Mouse (Mus musculus) embryonic facial prominence, embryonic 12.5 days (tissue): ENCODE results near the gene Gm10142. TPM values are rescaled to one million over a fixed set of nuclear protein-coding genes. Genes with fewer than 3 reads are reported as not detected.
"Not testable (repeated sequence)": the region's sequence is repeated elsewhere in the genome, so short reads cannot be mapped to it uniquely, and the experiment has no call there.

ENCODE experiments used
- ATAC-seq: fragments of 200-750 bp; cut with Nextera tagmentation; 2 replicates; pipeline ENCODE4 v1.8.0; 2017; ENCODE audit not compliant: insufficient number of reproducible peaks, insufficient read depth, low FRiP score, low TSS enrichment
- H3K27ac ChIP-seq: fragments of 300-500 bp; sonication (generic); 2 replicates; pipeline ENCODE4 v1.5.1; 2016; ENCODE audit warnings: mild to moderate bottlenecking
- H3K27me3 ChIP-seq: fragments of 300-500 bp; sonication (generic); 2 replicates; pipeline ENCODE4 v1.6.1; 2016; ENCODE audit warnings: mild to moderate bottlenecking, moderate library complexity
- H3K36me3 ChIP-seq: fragments of 300-500 bp; sonication (generic); 2 replicates; pipeline ENCODE4 v1.6.1; 2016; ENCODE audit warnings: mild to moderate bottlenecking
- H3K4me1 ChIP-seq: fragments of 300-500 bp; sonication (generic); 2 replicates; pipeline ENCODE4 v1.6.1; 2016
- H3K4me2 ChIP-seq: fragments of 300-500 bp; sonication (generic); replicated peaks from 2 replicates; pipeline ENCODE4 v1.6.1; 2016; ENCODE audit warnings: mild to moderate bottlenecking, moderate library complexity
- H3K4me3 ChIP-seq: fragments of 300-500 bp; sonication (generic); 2 replicates; pipeline ENCODE4 v1.5.1; 2016; ENCODE audit warnings: mild to moderate bottlenecking
- H3K9ac ChIP-seq: fragments of 300-500 bp; sonication (generic); 2 replicates; pipeline ENCODE4 v1.6.1; 2016; ENCODE audit warnings: mild to moderate bottlenecking, moderate library complexity
- H3K9me3 ChIP-seq: fragments of 300-500 bp; sonication (generic); 2 replicates; pipeline ENCODE4 v1.6.1; 2016; ENCODE audit warnings: mild to moderate bottlenecking, moderate library complexity
- WGBS: fragments of 180-500 bp; shearing (Covaris S2); methylation state at CpG from one replicate; pipeline ENCODE4 v1.1.7; 2016; 5-methylcytosine and 5-hydroxymethylcytosine counted together
- polyA plus RNA-seq: library from polyadenylated mRNA; unstranded; fragments of >200 nt; fragmentation: Nextera tagmentation; extraction: Ambion mirVana; gene quantifications from 2 replicates; pipeline ENCODE4 v1.2.1, GENCODE M21; 2016

Gene Gm10142
- polyA plus RNA-seq, 1 experiment from 2014 or later = not detected

- not testable (repeated sequence) for H3K4me1 ChIP-seq, ATAC-seq, H3K4me2 ChIP-seq, H3K36me3 ChIP-seq, H3K27me3 ChIP-seq, H3K9me3 ChIP-seq, H3K9ac ChIP-seq, H3K27ac ChIP-seq, H3K4me3 ChIP-seq
- WGBS = 46% methylated on average over 5 of the region's 5 CpGs
Observed at GRCm38 (mm10) chr10:77741924-77742688, 26.5 kb downstream of the Gm10142 start, which contains the start of gene Gm18596. Gene Gm18596 (minus strand): TSS chr10:77742638.

- H3K4me2 ChIP-seq, H3K36me3 ChIP-seq, H3K9me3 ChIP-seq, ATAC-seq, H3K9ac ChIP-seq, H3K27ac ChIP-seq, H3K27me3 ChIP-seq, H3K4me3 ChIP-seq, H3K4me1 ChIP-seq: not testable (repeated sequence)
- WGBS = 68% methylated on average over 1 of the region's 1 CpGs
Observed at GRCm38 (mm10) chr10:77750686-77751085, 35.1 kb downstream of the Gm10142 start.

- not testable (repeated sequence) for H3K9ac ChIP-seq, H3K27me3 ChIP-seq, ATAC-seq, H3K27ac ChIP-seq, H3K36me3 ChIP-seq, H3K9me3 ChIP-seq, H3K4me3 ChIP-seq, H3K4me1 ChIP-seq, H3K4me2 ChIP-seq
- WGBS = 71% methylated on average over 1 of the region's 1 CpGs
Observed at GRCm38 (mm10) chr10:77751254-77751653, 35.6 kb downstream of the Gm10142 start, which contains the start of gene Gm9736. Gene Gm9736 (minus strand): TSS chr10:77751354.

- not testable (repeated sequence) for H3K27ac ChIP-seq, H3K9me3 ChIP-seq, H3K27me3 ChIP-seq, ATAC-seq, H3K36me3 ChIP-seq, H3K4me1 ChIP-seq, H3K4me3 ChIP-seq, H3K9ac ChIP-seq, H3K4me2 ChIP-seq
- WGBS = 56% methylated on average over 3 of the region's 3 CpGs
Observed at GRCm38 (mm10) chr10:77752312-77752711, 36.7 kb downstream of the Gm10142 start.

GRCm38 (mm10) chr10:77753448-77753847, 37.8 kb downstream of the Gm10142 start:
- H3K4me2 ChIP-seq = no peak overlapping the region
- no peak overlapping the region for H3K9ac ChIP-seq
- H3K4me3 ChIP-seq = no peak overlapping the region
- no peak for ATAC-seq
- no peaks in the 10 kb centered on the region for H3K27me3 ChIP-seq
- H3K9me3 ChIP-seq = no peaks in the 10 kb centered on the region
- no peak overlapping the region for H3K27ac ChIP-seq
- no peaks in the 10 kb centered on the region for H3K4me1 ChIP-seq
- H3K36me3 ChIP-seq = no peaks in the 10 kb centered on the region

- H3K4me3 ChIP-seq, H3K4me2 ChIP-seq, H3K27ac ChIP-seq, H3K9ac ChIP-seq, ATAC-seq, H3K36me3 ChIP-seq, H3K9me3 ChIP-seq, H3K4me1 ChIP-seq, H3K27me3 ChIP-seq: not testable (repeated sequence)
- WGBS = 40% methylated on average over 1 of the region's 1 CpGs
Observed at GRCm38 (mm10) chr10:77759582-77759981, 44.0 kb downstream of the Gm10142 start, which contains the start of gene Gm3233. Gene Gm3233 (minus strand): TSS chr10:77759682.

Other genes with a start within 250 kb of the Gm10142 start
- gene Fam207a, start 200.0 kb upstream of the Gm10142 start, polyA plus RNA-seq = 48.8 and 51.0 TPM in 2 replicates
- gene Itgb2, start 185.6 kb upstream of the Gm10142 start, polyA plus RNA-seq = 0.81 and 1.3 TPM in 2 replicates
- 92.5 and 94.4 TPM in 2 replicates for gene Pttg1ip, start 134.1 kb upstream of the Gm10142 start, polyA plus RNA-seq
- 385 and 391 TPM in 2 replicates for gene Sumo3, start 109.7 kb upstream of the Gm10142 start, polyA plus RNA-seq
- 7.0 and 7.1 TPM in 2 replicates for gene Gm49325, start 109.6 kb upstream of the Gm10142 start, polyA plus RNA-seq
- gene Ube2g2, start 93.5 kb upstream of the Gm10142 start, polyA plus RNA-seq = 76.7 and 81.7 TPM in 2 replicates
- 0.32 and 0.69 TPM in 2 replicates for gene Tspear, start 29.2 kb upstream of the Gm10142 start, polyA plus RNA-seq
- not detected in 2 replicates for gene Gm19402, start 25.1 kb upstream of the Gm10142 start, polyA plus RNA-seq
- gene Gm9508, start 18.6 kb upstream of the Gm10142 start, polyA plus RNA-seq = not detected in 2 replicates
- gene Gm10272, start 9.2 kb upstream of the Gm10142 start, polyA plus RNA-seq = not detected in 2 replicates
- not detected in 2 replicates for gene Gm10024, start 4.3 kb upstream of the Gm10142 start, polyA plus RNA-seq
- not detected in 2 replicates for gene Krtap12-1, start 4.8 kb downstream of the Gm10142 start, polyA plus RNA-seq
- not detected in 2 replicates for gene Gm10100, start 10.7 kb downstream of the Gm10142 start, polyA plus RNA-seq
- gene Gm18596, start 26.8 kb downstream of the Gm10142 start, polyA plus RNA-seq = not detected in 2 replicates
- gene Gm9736, start 35.5 kb downstream of the Gm10142 start, polyA plus RNA-seq = not detected in 2 replicates
- not detected in 2 replicates for gene Gm3233, start 43.9 kb downstream of the Gm10142 start, polyA plus RNA-seq
- gene Gm3238, start 55.5 kb downstream of the Gm10142 start, polyA plus RNA-seq = not detected in 2 replicates
- not detected in 2 replicates for gene Gm7138, start 61.1 kb downstream of the Gm10142 start, polyA plus RNA-seq
- not detected in 2 replicates for gene Gm3250, start 66.7 kb downstream of the Gm10142 start, polyA plus RNA-seq
- gene Gm7137, start 72.4 kb downstream of the Gm10142 start, polyA plus RNA-seq = not detected in 2 replicates
- gene Gm9639, start 79.3 kb downstream of the Gm10142 start, polyA plus RNA-seq = not detected in 2 replicates
- gene Gm19668, start 83.3 kb downstream of the Gm10142 start, polyA plus RNA-seq = not detected in 2 replicates
- not detected in 2 replicates for gene Gm9507, start 96.0 kb downstream of the Gm10142 start, polyA plus RNA-seq
- gene Gm2696, start 98.9 kb downstream of the Gm10142 start, polyA plus RNA-seq = not detected in 2 replicates
- not detected in 2 replicates for gene Krtap10-4, start 111.3 kb downstream of the Gm10142 start, polyA plus RNA-seq
- not detected in 2 replicates for gene Krtap10-10, start 120.1 kb downstream of the Gm10142 start, polyA plus RNA-seq
- not detected in 2 replicates for gene Gm36176, start 131.0 kb downstream of the Gm10142 start, polyA plus RNA-seq
- gene Gm10318, start 137.1 kb downstream of the Gm10142 start, polyA plus RNA-seq = not detected in 2 replicates
- not detected in 2 replicates for gene Gm3285, start 146.2 kb downstream of the Gm10142 start, polyA plus RNA-seq
- 4.4 and 4.7 TPM in 2 replicates for gene Lrrc3, start 186.7 kb downstream of the Gm10142 start, polyA plus RNA-seq